Mouse (Mus musculus): ENCODE data around the gene Ino80d.

The Ino80d gene

GRCm38 (mm10) chr1:62991021-62991420, 123.4 kb downstream of the Ino80d start:
- no peak for DNase-seq (ENCODE audit: low spot score)

DNA sequence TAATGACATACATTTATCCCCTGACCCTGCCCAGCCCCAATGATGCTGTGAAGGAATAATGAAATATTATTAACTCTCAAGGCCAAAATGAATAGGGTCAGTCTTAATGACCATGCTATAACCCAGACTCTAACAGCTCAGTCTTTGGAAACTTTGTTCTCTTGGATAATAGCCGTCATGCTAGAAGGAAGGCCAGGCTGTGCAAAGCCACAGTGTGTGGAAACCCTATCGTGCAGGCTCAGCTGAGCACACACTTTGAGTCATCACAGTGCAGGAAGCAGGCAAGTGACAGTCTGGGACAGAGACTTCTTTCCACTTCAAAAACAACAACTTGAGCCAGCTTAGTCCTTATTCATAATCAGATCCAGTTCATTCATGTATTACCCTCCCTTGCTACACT, 126.9 kb downstream of the Ino80d start:
- no peak for DNase-seq (ENCODE audit: low spot score)

- peak; percentile 52 for DNase-seq (ENCODE audit: low spot score)
Measured at GRCm38 (mm10) chr1:62986267-62986666, 128.2 kb downstream of the Ino80d start.

DNA sequence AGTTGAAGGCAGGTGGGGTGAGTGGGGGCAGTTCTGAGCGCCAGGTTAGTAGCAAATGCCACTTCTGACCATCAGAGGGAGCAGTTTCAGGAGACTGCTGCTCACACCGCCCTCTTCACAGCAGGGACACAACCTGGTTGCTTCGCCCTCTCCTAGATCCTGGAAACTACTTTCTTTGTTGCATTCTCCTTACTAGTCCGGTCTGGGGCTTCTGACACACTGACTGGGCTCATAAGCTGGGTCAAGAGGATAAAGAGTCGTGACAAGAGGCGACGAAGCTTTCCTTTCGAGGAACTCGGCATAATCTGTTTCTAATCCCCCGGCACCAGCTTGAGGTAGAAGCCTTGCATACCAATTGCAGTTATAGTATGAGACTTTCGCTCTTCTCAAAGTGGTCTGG, 129.9 kb downstream of the Ino80d start:
- DNase-seq (ENCODE audit: low spot score), result peak; percentile 15

- no peak for DNase-seq (ENCODE audit: low spot score)
Measured at GRCm38 (mm10) chr1:62976742-62977141, 137.7 kb downstream of the Ino80d start.

- no peak for DNase-seq (ENCODE audit: low spot score)
Measured at GRCm38 (mm10) chr1:62966885-62967284, 147.6 kb downstream of the Ino80d start.

DNA sequence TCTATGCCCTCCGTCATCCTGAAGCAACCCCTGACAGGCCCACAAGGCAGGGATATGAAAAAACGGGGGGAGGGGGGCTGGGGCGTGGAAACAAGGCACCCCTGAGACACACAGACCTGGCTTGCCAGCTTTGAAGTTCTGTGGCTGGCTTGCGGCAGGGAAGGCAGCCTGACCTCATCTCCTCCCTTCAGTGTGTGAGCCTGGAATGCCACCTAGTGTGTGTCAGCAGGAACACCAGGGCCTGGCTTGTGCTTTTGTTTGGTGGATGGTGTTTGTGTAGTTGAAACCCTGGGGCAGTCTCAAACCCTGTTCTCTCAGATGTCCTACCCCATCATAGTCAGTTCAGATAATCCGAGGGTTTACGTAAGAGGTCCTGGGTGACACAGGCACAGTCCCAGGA, 150.2 kb downstream of the Ino80d start:
- DNase-seq (ENCODE audit: low spot score), result peak; percentile 63

GRCm38 (mm10) chr1:62956942-62957645, 157.4 kb downstream of the Ino80d start:
- DNase-seq (ENCODE audit: low spot score), result no peak

GRCm38 (mm10) chr1:62956526-62956925, 157.9 kb downstream of the Ino80d start:
- no peak for DNase-seq (ENCODE audit: low spot score)

GRCm38 (mm10) chr1:62955340-62955739, 159.1 kb downstream of the Ino80d start:
- no peak for DNase-seq (ENCODE audit: low spot score)

- DNase-seq (ENCODE audit: low spot score), result no peak
Measured at GRCm38 (mm10) chr1:62953036-62953435, 161.4 kb downstream of the Ino80d start.

GRCm38 (mm10) chr1:62952319-62952718, 162.1 kb downstream of the Ino80d start:
- DNase-seq (ENCODE audit: low spot score), result no peak

DNA sequence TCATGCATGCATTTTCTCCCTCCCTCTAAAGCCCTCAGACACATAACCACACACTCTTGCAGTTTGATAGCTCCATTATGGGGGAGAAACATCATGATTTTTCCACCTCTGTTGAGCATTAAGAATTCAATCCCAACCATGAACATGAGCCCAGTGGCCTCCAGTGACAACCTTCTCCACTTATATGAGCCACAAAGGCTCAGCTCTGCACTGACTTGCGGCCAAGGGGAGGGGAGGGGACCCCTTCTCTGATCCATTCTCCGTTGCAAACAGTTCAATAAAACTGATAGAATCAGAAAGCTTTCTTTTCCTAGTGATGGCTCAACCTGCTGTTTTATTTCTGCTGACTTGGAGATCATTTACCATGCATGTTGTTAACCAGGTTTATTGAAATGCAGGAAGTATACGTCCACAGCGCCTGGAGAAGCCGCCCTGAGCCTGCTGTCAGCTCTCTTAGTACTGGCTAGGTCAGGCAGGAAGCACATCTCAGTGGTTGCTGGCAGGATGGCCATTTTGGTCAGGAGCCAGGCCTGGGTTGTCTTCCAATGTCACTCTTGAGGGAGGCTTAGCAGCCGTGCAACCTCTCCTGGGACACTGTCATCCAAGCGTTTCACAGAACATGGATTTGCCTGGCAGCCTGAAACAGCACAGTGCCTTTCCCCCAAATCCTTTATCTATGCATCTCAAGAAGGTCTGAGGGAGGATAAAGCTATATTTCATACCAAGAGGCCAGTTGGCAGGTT, 163.2 kb downstream of the Ino80d start:
- no peak for DNase-seq (ENCODE audit: low spot score)

DNA sequence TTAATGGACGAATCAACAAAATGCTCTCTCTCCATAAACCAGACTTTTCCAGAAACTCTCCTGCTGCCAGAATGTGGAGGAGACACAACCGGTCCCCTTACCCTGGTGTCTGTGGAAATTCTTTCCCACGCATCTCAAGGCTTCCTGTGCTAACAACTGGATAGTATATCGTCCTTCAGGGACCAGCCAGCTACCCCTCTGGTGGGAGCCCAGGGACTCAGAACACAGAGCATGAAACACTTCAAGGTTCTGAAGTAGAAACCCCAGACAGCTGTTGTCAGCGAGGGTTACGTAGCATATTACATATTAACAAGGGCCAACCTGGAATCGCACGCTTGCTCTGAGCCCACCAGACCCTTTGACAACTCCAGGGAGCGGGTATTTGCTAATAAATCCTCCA, 163.9 kb downstream of the Ino80d start:
- no peak for DNase-seq (ENCODE audit: low spot score)

GRCm38 (mm10) chr1:62947807-62948206, 166.7 kb downstream of the Ino80d start:
- no peak for DNase-seq (ENCODE audit: low spot score)

GRCm38 (mm10) chr1:62946987-62947386, 167.5 kb downstream of the Ino80d start:
- DNase-seq (ENCODE audit: low spot score), result no peak

DNA sequence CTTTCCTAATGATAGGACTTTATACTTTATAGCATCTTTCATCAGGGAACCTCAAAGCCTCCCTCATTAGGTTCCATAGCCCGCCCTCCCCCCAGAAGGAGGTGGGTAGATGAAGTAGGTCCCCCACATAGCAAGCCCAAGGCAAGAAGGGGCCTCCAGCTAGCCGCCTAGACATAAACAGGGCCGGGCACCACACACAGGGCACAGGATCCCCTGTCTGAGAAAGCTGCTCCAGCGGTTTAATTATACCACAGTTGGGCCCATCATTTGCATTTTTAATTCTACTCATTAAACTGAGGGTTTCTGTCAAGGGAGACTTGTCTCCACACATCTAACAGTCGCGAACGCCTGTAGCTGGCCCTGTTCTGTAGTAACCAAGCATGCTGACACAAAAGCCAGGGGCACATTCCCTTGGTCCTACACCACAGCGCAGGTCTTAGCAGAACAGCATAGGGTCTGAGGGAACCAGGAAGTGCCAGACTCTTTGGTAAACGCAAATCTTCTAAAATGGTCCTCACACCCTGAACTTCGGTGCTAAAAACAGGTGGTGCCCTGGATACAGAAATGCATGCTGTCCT, 179.6 kb downstream of the Ino80d start:
- DNase-seq (ENCODE audit: low spot score), result no peak

- DNase-seq (ENCODE audit: low spot score), result no peak
Measured at GRCm38 (mm10) chr1:62934100-62934513, 180.4 kb downstream of the Ino80d start.

- DNase-seq (ENCODE audit: low spot score), result no peak
Measured at GRCm38 (mm10) chr1:62933288-62934099, 181.0 kb downstream of the Ino80d start.

GRCm38 (mm10) chr1:62929477-62929876, 185.0 kb downstream of the Ino80d start:
- peak; percentile 65 for DNase-seq (ENCODE audit: low spot score)

DNA sequence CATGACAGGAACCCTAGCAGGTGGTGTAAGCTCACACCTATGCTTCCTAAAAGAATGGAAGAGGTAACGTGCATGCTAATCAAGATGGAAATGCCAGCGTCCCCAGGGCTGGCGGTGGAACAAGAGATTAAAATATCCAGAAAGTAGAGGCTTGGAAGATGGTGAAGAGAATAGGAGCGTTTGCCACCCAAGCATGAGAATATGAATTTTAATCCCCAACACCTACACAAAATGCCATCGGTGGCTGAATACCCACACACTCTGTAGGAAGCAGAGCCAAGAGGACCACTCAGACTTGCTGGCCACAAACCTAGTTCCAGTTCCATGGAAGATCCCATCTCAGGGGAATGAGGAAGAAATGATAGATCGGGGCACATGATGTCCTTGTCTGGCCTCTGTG, 195.2 kb downstream of the Ino80d start:
- no peak for DNase-seq (ENCODE audit: low spot score)

GRCm38 (mm10) chr1:62916609-62917008, 197.9 kb downstream of the Ino80d start:
- DNase-seq (ENCODE audit: low spot score), result no peak
